Mouse (Mus musculus) hindbrain, embryonic 10.5 days (tissue): ENCODE results near the gene Gm26727. TPM values are rescaled to one million over a fixed set of nuclear protein-coding genes. Genes with fewer than 3 reads are reported as not detected.

Experiments used
- polyA plus RNA-seq: library from polyadenylated mRNA; unstranded; fragments of >200 nt; fragmentation: Nextera tagmentation; extraction: Ambion mirVana; gene quantifications from 2 replicates; pipeline ENCODE4 v1.2.1, GENCODE M21; 2016

The Gm26727 gene
- polyA plus RNA-seq, 1 experiment from 2014 or later: not detected

Other genes starting within 250 kb of the Gm26727 start
- not detected in 2 replicates for gene Gm21830, start 19.5 kb downstream of the Gm26727 start, polyA plus RNA-seq
- not detected in 2 replicates for gene Xirp2, start 12.8 kb upstream of the Gm26727 start, polyA plus RNA-seq
- 7.8 and 12.8 TPM in 2 replicates for gene B3galt1, start 132.7 kb upstream of the Gm26727 start, polyA plus RNA-seq